Mouse (Mus musculus) stomach, embryonic 14.5 days (tissue): Measurements from ENCODE around the gene Gm13088. TPM values are rescaled to one million over a fixed set of nuclear protein-coding genes. Genes with fewer than 3 reads are reported as not detected.
"Not testable (repeated sequence)": the region's sequence is repeated elsewhere in the genome, so short reads cannot be mapped to it uniquely, and the experiment has no call there.

Experiments
- ATAC-seq: fragments of 200-750 bp; cut with Nextera tagmentation; 2 replicates; pipeline ENCODE4 v1.8.0; 2017; ENCODE audit warnings: low read depth, moderate TSS enrichment; ENCODE audit not compliant: insufficient number of reproducible peaks, insufficient read depth, low FRiP score
- H3K27ac ChIP-seq: fragments of 300-500 bp; sonication (generic); 2 replicates; pipeline ENCODE4 v1.5.1; 2014; ENCODE audit warnings: mild to moderate bottlenecking, low read length, moderate library complexity, mixed read lengths
- H3K27me3 ChIP-seq: fragments of 300-500 bp; sonication (generic); 2 replicates; pipeline ENCODE4 v1.6.1; 2014; ENCODE audit warnings: low read length, control low read depth, mixed read lengths; ENCODE audit not compliant: control insufficient read depth, insufficient read depth
- H3K36me3 ChIP-seq: fragments of 300-500 bp; sonication (generic); 2 replicates; pipeline ENCODE4 v1.6.1; 2014; ENCODE audit warnings: mild to moderate bottlenecking, control low read depth, low read length, moderate library complexity, mixed read lengths; ENCODE audit not compliant: control insufficient read depth, insufficient read depth
- H3K4me1 ChIP-seq: fragments of 300-500 bp; sonication (generic); 2 replicates; pipeline ENCODE4 v1.6.1; 2014; ENCODE audit warnings: low read length, control low read depth, mixed read lengths; ENCODE audit not compliant: control insufficient read depth, insufficient read depth
- H3K4me2 ChIP-seq: fragments of 300-500 bp; sonication (generic); replicated peaks from 2 replicates; pipeline ENCODE4 v1.6.1; 2014; ENCODE audit warnings: low read depth, low read length, control low read depth
- H3K4me3 ChIP-seq: fragments of 300-500 bp; sonication (generic); 2 replicates; pipeline ENCODE4 v1.5.1; 2014; ENCODE audit warnings: low read depth, low read length, control low read depth
- H3K9ac ChIP-seq: fragments of 300-500 bp; sonication (generic); replicated peaks from 2 replicates; pipeline ENCODE4 v1.6.1; 2014; ENCODE audit warnings: low read depth, mild to moderate bottlenecking, control low read depth, low read length, moderate library complexity, mixed read lengths
- H3K9me3 ChIP-seq: fragments of 300-500 bp; sonication (generic); 2 replicates; pipeline ENCODE4 v1.6.1; 2016; ENCODE audit warnings: low read depth, low read length, control low read depth; ENCODE audit not compliant: control insufficient read depth
- WGBS: fragments of 180-500 bp; shearing (Covaris S2); extraction: QIAGEN DNeasy Blood & Tissue Kit; methylation state at CpG from one replicate; pipeline ENCODE4 v1.1.7; 2014; 5-methylcytosine and 5-hydroxymethylcytosine counted together
- polyA plus RNA-seq: library from polyadenylated mRNA; unstranded; fragments of >200 nt; fragmentation: Nextera tagmentation; extraction: Ambion mirVana; gene quantifications from 2 replicates; pipeline ENCODE4 v1.2.1, GENCODE M21; 2014

The Gm13088 gene
- polyA plus RNA-seq: not detected in 2 replicates

DNA sequence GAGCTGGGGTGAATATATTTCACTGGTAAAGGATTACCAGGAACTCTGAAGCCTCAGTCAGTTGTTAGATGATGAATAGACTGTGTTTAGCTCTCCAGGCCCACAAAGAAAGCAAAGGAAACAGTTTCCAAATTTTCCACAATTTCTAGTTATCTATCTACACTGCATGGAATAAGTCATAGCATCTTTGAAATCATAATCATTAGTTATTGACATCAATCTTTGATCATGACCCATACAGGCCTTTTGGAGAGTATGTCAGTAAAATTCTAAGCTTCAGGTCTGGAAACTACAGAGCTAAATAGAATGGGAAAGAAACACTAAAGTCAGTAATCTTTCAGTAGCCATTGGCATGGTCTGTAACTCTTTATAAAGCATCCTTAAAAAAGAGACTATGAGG lies at the start of gene Gm13088:
Gm13088 (minus strand) TSS at position 101 of the 400 bp plus-strand sequence.
- not testable (repeated sequence) for ATAC-seq, H3K27ac ChIP-seq, H3K4me1 ChIP-seq, H3K9me3 ChIP-seq, H3K27me3 ChIP-seq, H3K9ac ChIP-seq, H3K4me3 ChIP-seq, H3K4me2 ChIP-seq, H3K36me3 ChIP-seq

DNA sequence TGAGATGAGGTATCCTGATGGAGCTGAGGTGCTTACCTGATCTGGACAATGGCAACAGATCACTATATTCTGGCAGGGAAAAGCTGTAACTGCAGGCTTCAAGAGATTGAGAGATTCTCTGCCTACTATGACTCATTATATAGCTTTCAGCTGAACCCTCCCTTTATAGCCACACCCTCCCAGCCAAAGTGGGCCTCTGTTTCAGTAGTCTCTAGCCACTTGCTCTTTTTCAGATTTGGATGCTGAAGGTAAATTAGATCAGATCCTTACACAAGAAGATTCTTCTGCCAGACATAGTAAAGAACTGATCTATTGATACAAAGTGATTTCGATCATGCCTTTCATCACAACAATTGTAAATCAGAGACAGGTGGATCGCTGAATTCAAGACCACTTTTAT lies 45.6 kb upstream of the Gm13088 start, which contains the start of gene Gm13089:
Gm13089 (minus strand) TSS at position 101 of the 400 bp plus-strand sequence.
- Histone ChIP-seq H3K27me3 (no peaks in the 10 kb centered on the region), H3K27ac (no peak within 1 kb of the TSS), H3K9me3 (peaks cover 3% of the 10 kb centered on the region; the same call in 1 of the 2 replicates), H3K36me3 (no peaks in the 10 kb centered on the region), H3K9ac (no peak within 1 kb of the TSS), H3K4me1 (no peaks in the 10 kb centered on the region), H3K4me3 (no peak within 1 kb of the TSS), H3K4me2 (no peak within 1 kb of the TSS)
- 76% methylated on average over 2 of the region's 2 CpGs for WGBS
- ATAC-seq: no peak

DNA sequence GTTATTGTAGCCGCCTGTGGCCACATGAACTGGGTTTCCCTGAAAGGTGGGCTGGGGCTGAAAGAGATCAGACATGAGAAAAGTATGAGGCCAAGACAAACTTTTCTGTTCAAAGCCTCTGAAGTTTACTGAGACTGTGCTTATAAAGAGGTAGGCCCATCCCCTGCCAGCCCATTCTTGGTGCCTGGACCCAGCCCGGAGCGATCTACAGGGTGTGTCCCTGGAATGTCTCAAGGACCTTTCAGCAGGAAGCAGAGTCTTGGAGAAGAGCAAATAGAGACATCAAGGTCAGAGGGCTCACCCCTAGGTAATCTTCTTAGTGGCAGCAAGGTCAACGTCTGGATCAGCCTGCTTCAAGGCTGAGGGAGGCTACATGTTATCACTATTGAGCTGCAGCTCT lies 38.9 kb downstream of the Gm13088 start:
- not testable (repeated sequence) for H3K9ac ChIP-seq, H3K9me3 ChIP-seq, H3K4me2 ChIP-seq, H3K4me1 ChIP-seq, H3K36me3 ChIP-seq, ATAC-seq, H3K27me3 ChIP-seq, H3K27ac ChIP-seq, H3K4me3 ChIP-seq
- 86% methylated on average over 4 of the region's 4 CpGs for WGBS

DNA sequence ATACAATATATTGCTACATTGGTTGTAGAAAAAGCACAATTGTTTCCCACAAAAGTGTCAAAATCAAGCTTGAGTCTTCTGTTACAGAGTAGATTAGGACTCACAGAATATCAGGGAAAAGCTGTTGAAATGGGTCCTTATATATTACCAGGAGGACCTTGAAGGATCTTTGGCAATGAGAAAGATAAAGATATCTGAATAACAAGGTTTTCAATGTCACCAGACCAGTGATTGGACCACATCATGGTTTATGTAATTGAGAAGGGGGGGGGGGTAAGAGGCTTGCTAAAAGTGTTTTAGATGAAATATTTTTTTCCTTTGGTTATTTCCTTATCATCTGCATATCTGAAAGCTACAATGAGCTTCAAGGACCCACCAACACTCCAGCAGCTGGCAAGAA lies 42.3 kb downstream of the Gm13088 start, which contains the start of gene Gm13083:
Gm13083 (plus strand) TSS at position 301 of the 400 bp plus-strand sequence.
- not testable (repeated sequence) for H3K4me2 ChIP-seq, H3K27ac ChIP-seq, H3K9ac ChIP-seq, ATAC-seq, H3K4me3 ChIP-seq, H3K36me3 ChIP-seq, H3K4me1 ChIP-seq, H3K27me3 ChIP-seq, H3K9me3 ChIP-seq

DNA sequence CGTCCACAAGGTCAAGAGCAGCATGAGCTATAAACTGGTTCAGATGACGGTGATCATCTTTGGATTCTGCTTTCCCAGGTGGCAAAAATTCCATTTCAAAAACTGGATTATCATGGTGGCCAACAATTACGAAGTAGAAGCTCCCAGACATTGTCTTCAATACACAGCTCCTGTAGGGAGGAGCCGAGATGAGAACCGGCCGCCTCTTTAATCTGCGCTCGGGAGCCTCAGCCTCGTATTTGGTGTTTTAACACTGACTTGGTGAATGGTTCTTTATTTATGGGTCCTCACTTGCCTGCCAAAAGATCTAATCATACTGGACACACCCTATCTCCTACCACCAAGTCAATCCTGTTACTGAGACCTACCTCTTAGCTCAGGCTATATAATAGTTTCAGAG lies 45.1 kb downstream of the Gm13088 start:
- H3K36me3 ChIP-seq, H3K9me3 ChIP-seq, H3K27ac ChIP-seq, H3K4me2 ChIP-seq, H3K4me3 ChIP-seq, H3K4me1 ChIP-seq, H3K27me3 ChIP-seq, H3K9ac ChIP-seq: not testable (repeated sequence)
- 84% methylated on average over 9 of the region's 9 CpGs for WGBS
- 0 out of 2 replicates have a peak, but pooled peaks have one; percentile 23 for ATAC-seq

Other genes starting within 250 kb of the Gm13088 start
- gene Pramef8, start 244.8 kb downstream of the Gm13088 start, polyA plus RNA-seq: 15.1 and 18.4 TPM in 2 replicates
- gene Oog4, start 206.9 kb downstream of the Gm13088 start, polyA plus RNA-seq: not detected in 2 replicates
- not detected in 2 replicates for gene Gm13043, start 145.9 kb downstream of the Gm13088 start, polyA plus RNA-seq
- not detected in 2 replicates for gene Gm13040, start 121.3 kb downstream of the Gm13088 start, polyA plus RNA-seq
- gene BC080695, start 105.5 kb downstream of the Gm13088 start, polyA plus RNA-seq: not detected in 2 replicates
- not detected in 2 replicates for gene Gm13057, start 105.5 kb downstream of the Gm13088 start, polyA plus RNA-seq
- gene Gm13083, start 42.2 kb downstream of the Gm13088 start, polyA plus RNA-seq: not detected in 2 replicates
- not detected in 2 replicates for gene Gm13089, start 45.5 kb upstream of the Gm13088 start, polyA plus RNA-seq
- gene Gm13078, start 62.2 kb upstream of the Gm13088 start, polyA plus RNA-seq: not detected in 2 replicates
- not detected in 2 replicates for gene Gm13023, start 132.1 kb upstream of the Gm13088 start, polyA plus RNA-seq
- not detected in 2 replicates for gene Gm13084, start 158.8 kb upstream of the Gm13088 start, polyA plus RNA-seq
- not detected in 2 replicates for gene Gm13103, start 189.3 kb upstream of the Gm13088 start, polyA plus RNA-seq
- not detected in 2 replicates for gene Pramef6, start 243.1 kb upstream of the Gm13088 start, polyA plus RNA-seq